ENCODE assay signal across 8 mouse cellular contexts in the genomic region with DNA sequence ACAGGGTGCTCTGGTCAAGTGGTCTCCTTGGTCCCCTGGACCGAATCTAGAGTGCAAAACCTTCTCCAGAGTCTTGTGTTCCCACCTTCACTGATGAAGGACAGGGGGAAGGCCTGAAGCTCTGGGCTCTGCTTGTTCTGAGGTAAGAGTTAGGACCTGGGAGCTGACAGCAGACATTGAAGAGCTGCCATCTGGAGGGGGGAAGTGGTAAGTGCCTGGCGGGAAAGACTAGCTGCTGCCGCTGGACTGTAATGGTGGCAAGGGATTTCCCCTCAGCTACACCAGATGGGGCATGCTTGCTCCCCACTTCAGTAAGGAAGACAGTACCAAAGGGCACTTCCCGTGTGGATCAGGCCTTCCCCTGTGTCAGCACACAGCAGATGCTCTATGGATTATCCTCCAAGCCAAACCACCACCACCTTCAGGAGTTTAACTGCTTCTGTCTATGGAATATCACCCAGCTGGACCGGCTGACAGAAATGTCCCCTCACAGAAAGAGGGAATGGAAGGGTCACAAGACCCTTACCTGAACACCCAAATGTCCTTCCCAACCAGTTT. TPM values are rescaled to one million over a fixed set of nuclear protein-coding genes. Genes with fewer than 3 reads are reported as not detected.
A peak's percentile ranks its signal among the peaks of the same experiment; 100 is the strongest.
DNase-seq lines count a peak whose midpoint lies in the region; ATAC-seq lines count a peak whose summit lies in the region.

No protein-coding gene starts in this region.

- no peak overlapping the region for H3K9ac ChIP-seq in heart, embryonic 12.5 days
- H3K9ac ChIP-seq in kidney, embryonic 15.5 days, result no peak overlapping the region
- no peak overlapping the region for H3K9ac ChIP-seq in midbrain, embryonic 16.5 days (ENCODE audit: low read depth, low read length)

- H3K4me2 ChIP-seq in heart, embryonic 12.5 days, result no peak overlapping the region
- H3K4me2 ChIP-seq in kidney, embryonic 15.5 days, result no peak overlapping the region
- no peak overlapping the region for H3K4me2 ChIP-seq in midbrain, embryonic 16.5 days (ENCODE audit: low read length)

- peak; percentile 42 to 54 for DNase-seq in B cell, adult 2 months
- DNase-seq in adrenal gland, postnatal 25 days, result peak; percentile 45
- DNase-seq in liver, result peak; percentile 52
- peak; percentile 40 to 68 for DNase-seq in spleen, postnatal 4 days (ENCODE audit: low spot score in 2 of 2)

- WGBS in heart, embryonic 12.5 days, result 34% methylated on average over 5 of the region's 5 CpGs
- 40% methylated on average over 5 of the region's 5 CpGs for WGBS in kidney, embryonic 15.5 days
- 42% methylated on average over 5 of the region's 5 CpGs for WGBS in midbrain, embryonic 16.5 days

- no peaks in the 10 kb centered on the region for H3K36me3 ChIP-seq in heart, embryonic 12.5 days
- H3K36me3 ChIP-seq in kidney, embryonic 15.5 days, result no peaks in the 10 kb centered on the region
- no peaks in the 10 kb centered on the region for H3K36me3 ChIP-seq in midbrain, embryonic 16.5 days (ENCODE audit: control insufficient read depth, insufficient read depth, low read length)

- ATAC-seq in erythroid progenitor cell, adult 5-6 weeks (replicated peaks; ENCODE audit: low FRiP score, poor library complexity, severe bottlenecking), result peak; percentile 51; the same call in 1 of the 2 replicates
- peak; percentile 54; the same call in 1 of the 2 replicates for ATAC-seq in heart, embryonic 12.5 days (ENCODE audit: insufficient number of reproducible peaks, low FRiP score)
- peak; percentile 82 for ATAC-seq in kidney, embryonic 15.5 days (replicated peaks; ENCODE audit: low FRiP score)
- ATAC-seq in midbrain, embryonic 16.5 days, result peak; percentile 74

- no peak overlapping the region for H3K27ac ChIP-seq in heart, embryonic 12.5 days (ENCODE audit: poor library complexity, severe bottlenecking)
- H3K27ac ChIP-seq in kidney, embryonic 15.5 days, result no peak overlapping the region
- no peak overlapping the region for H3K27ac ChIP-seq in midbrain, embryonic 16.5 days (ENCODE audit: low read length)

- peaks cover 13% of the 10 kb centered on the region for H3K4me1 ChIP-seq in heart, embryonic 12.5 days (replicated peaks)
- peaks cover 6% of the 10 kb centered on the region for H3K4me1 ChIP-seq in kidney, embryonic 15.5 days
- peaks cover 5% of the 10 kb centered on the region; the same call in 1 of the 2 replicates for H3K4me1 ChIP-seq in midbrain, embryonic 16.5 days (ENCODE audit: control insufficient read depth, insufficient read depth, low read length)

- H3K4me3 ChIP-seq in heart, embryonic 12.5 days, result no peak overlapping the region
- no peak overlapping the region for H3K4me3 ChIP-seq in kidney, embryonic 15.5 days (replicated peaks)
- H3K4me3 ChIP-seq in midbrain, embryonic 16.5 days (ENCODE audit: low read depth, low read length), result no peak overlapping the region

- no peaks in the 10 kb centered on the region for H3K9me3 ChIP-seq in heart, embryonic 12.5 days (replicated peaks)
- no peaks in the 10 kb centered on the region for H3K9me3 ChIP-seq in kidney, embryonic 15.5 days (replicated peaks)
- no peaks in the 10 kb centered on the region for H3K9me3 ChIP-seq in midbrain, embryonic 16.5 days (replicated peaks; ENCODE audit: control insufficient read depth, low read length, poor library complexity, severe bottlenecking)

- H3K27me3 ChIP-seq in heart, embryonic 12.5 days (replicated peaks), result no peaks in the 10 kb centered on the region
- no peaks in the 10 kb centered on the region for H3K27me3 ChIP-seq in kidney, embryonic 15.5 days
- H3K27me3 ChIP-seq in midbrain, embryonic 16.5 days (ENCODE audit: control insufficient read depth, insufficient read depth, low read depth, low read length), result no peaks in the 10 kb centered on the region

RNA-seq across cellular contexts. Expression of a gene that starts 11.0 kb away (rescaled TPM):
- total RNA-seq in adrenal gland, postnatal 25 days (2021), result 16.7 TPM in 1 of 2 replicates, not detected in the other
- total RNA-seq in erythroid progenitor cell, adult 5-6 weeks (2015; ENCODE audit: low replicate concordance), result not detected in 2 replicates
- 0.39 TPM in 1 of 2 replicates, not detected in the other for total RNA-seq in erythroid progenitor cell, adult 5-6 weeks (2017; ENCODE audit: low replicate concordance)
- 0.28 and 2.2 TPM in 2 replicates for polyA plus RNA-seq in heart, embryonic 12.5 days (2016; fragmentation: Nextera tagmentation; extraction: Ambion mirVana)
- polyA plus RNA-seq in kidney, embryonic 15.5 days (2015; fragmentation: Nextera tagmentation; extraction: Ambion mirVana), result 1.4 and 3.6 TPM in 2 replicates
- polyA plus RNA-seq in midbrain, embryonic 16.5 days (2015; fragmentation: Nextera tagmentation; extraction: Ambion mirVana), result 0.09 TPM in 1 of 2 replicates, not detected in the other

RNA-seq across cellular contexts. Expression of a gene that starts 48.9 kb away (rescaled TPM):
- 22.2 and 33.3 TPM in 2 replicates for total RNA-seq in adrenal gland, postnatal 25 days (2021)
- total RNA-seq in erythroid progenitor cell, adult 5-6 weeks (2015; ENCODE audit: low replicate concordance), result 8.0 and 10.5 TPM in 2 replicates
- total RNA-seq in erythroid progenitor cell, adult 5-6 weeks (2017; ENCODE audit: low replicate concordance), result 7.4 and 10.4 TPM in 2 replicates
- polyA plus RNA-seq in heart, embryonic 12.5 days (2016; fragmentation: Nextera tagmentation; extraction: Ambion mirVana), result 42.9 and 47.4 TPM in 2 replicates
- 46.9 and 50.2 TPM in 2 replicates for polyA plus RNA-seq in kidney, embryonic 15.5 days (2015; fragmentation: Nextera tagmentation; extraction: Ambion mirVana)
- 31.3 and 41.3 TPM in 2 replicates for polyA plus RNA-seq in midbrain, embryonic 16.5 days (2015; fragmentation: Nextera tagmentation; extraction: Ambion mirVana)
